Mouse (Mus musculus) E14TG2a.4 (cell line): ENCODE results near the gene Lrrc74a.

Experiments used
- H3K27me3 ChIP-seq: 2 replicates; pipeline ENCODE4 v1.6.1; 2014; ENCODE audit warnings: low read length, control low read depth; ENCODE audit not compliant: insufficient read depth
- H3K36me3 ChIP-seq: 2 replicates; pipeline ENCODE4 v1.6.1; 2014; ENCODE audit warnings: low read length, control low read depth; ENCODE audit not compliant: insufficient read depth
- H3K4me1 ChIP-seq: replicated peaks from 2 replicates; pipeline ENCODE4 v1.6.1; 2014; ENCODE audit warnings: low read depth, low read length, control low read depth
- H3K4me3 ChIP-seq: replicated peaks from 2 replicates; pipeline ENCODE4 v1.5.1; 2014; ENCODE audit warnings: mild to moderate bottlenecking, low read length
- H3K9me3 ChIP-seq: 2 replicates; pipeline ENCODE4 v1.6.1; 2014; ENCODE audit warnings: low read length, control low read depth
- CTCF ChIP-seq: conservative IDR thresholded peaks from 2 replicates; pipeline ENCODE4 v1.5.1; 2014; ENCODE audit warnings: low read length
- NANOG ChIP-seq: IDR thresholded peaks from 2 replicates; pipeline ENCODE4 v1.6.1; 2014; ENCODE audit warnings: borderline replicate concordance, low read length, mixed read lengths
- POU5F1 ChIP-seq: IDR thresholded peaks from 2 replicates; pipeline ENCODE4 v1.6.1; 2014; ENCODE audit warnings: low read length, borderline replicate concordance

The Lrrc74a gene

GRCm38 (mm10) chr12:86771823-86772427, 37.8 kb downstream of the Lrrc74a start:
- H3K4me1 ChIP-seq: peaks cover 73% of the 10 kb centered on the region
- TF ChIP-seq NANOG (no peak), POU5F1 (no peak), CTCF (peak; percentile 83)
- H3K36me3 ChIP-seq: no peaks in the 10 kb centered on the region
- peak overlapping the region; percentile 43 for H3K4me3 ChIP-seq
- H3K27me3 ChIP-seq: no peaks in the 10 kb centered on the region
- peaks cover 7% of the 10 kb centered on the region for H3K9me3 ChIP-seq

- Histone ChIP-seq H3K9me3 (peaks cover 7% of the 10 kb centered on the region), H3K27me3 (no peaks in the 10 kb centered on the region), H3K36me3 (no peaks in the 10 kb centered on the region), H3K4me3 (no peak overlapping the region), H3K4me1 (peaks cover 67% of the 10 kb centered on the region)
- TF ChIP-seq NANOG (no peak), POU5F1 (no peak), CTCF (no peak)
Observed at GRCm38 (mm10) chr12:86772551-86772950, 38.4 kb downstream of the Lrrc74a start.

GRCm38 (mm10) chr12:86775561-86776280, 41.6 kb downstream of the Lrrc74a start:
- Histone ChIP-seq H3K27me3 (no peaks in the 10 kb centered on the region), H3K4me1 (peaks cover 54% of the 10 kb centered on the region), H3K36me3 (no peaks in the 10 kb centered on the region), H3K4me3 (peak overlapping the region; percentile 20; the same call in 1 of the 2 replicates), H3K9me3 (peaks cover 7% of the 10 kb centered on the region)
- no peak for TF ChIP-seq CTCF
- TF ChIP-seq NANOG: no peak
- no peak for TF ChIP-seq POU5F1

GRCm38 (mm10) chr12:86776341-86776860, 42.2 kb downstream of the Lrrc74a start:
- Histone ChIP-seq H3K36me3 (no peaks in the 10 kb centered on the region), H3K4me1 (peaks cover 47% of the 10 kb centered on the region), H3K27me3 (no peaks in the 10 kb centered on the region), H3K9me3 (peaks cover 7% of the 10 kb centered on the region), H3K4me3 (0 out of 2 replicates have a peak overlapping the region, but pooled peaks have one; percentile 20)
- TF ChIP-seq CTCF (no peak), POU5F1 (no peak), NANOG (no peak)

GRCm38 (mm10) chr12:86778531-86778930, 44.4 kb downstream of the Lrrc74a start:
- Histone ChIP-seq H3K4me3 (no peak overlapping the region), H3K4me1 (peaks cover 41% of the 10 kb centered on the region), H3K9me3 (peaks cover 7% of the 10 kb centered on the region), H3K36me3 (no peaks in the 10 kb centered on the region), H3K27me3 (peaks cover 2% of the 10 kb centered on the region; the same call in 1 of the 2 replicates)
- TF ChIP-seq CTCF (no peak), POU5F1 (no peak), NANOG (no peak)

GRCm38 (mm10) chr12:86779206-86779989, 45.2 kb downstream of the Lrrc74a start:
- TF ChIP-seq POU5F1 (no peak), NANOG (no peak), CTCF (peak; percentile 1; the same call in 1 of the 2 replicates)
- Histone ChIP-seq H3K27me3 (peaks cover 2% of the 10 kb centered on the region; the same call in 1 of the 2 replicates), H3K9me3 (peaks cover 4% of the 10 kb centered on the region), H3K4me3 (peak overlapping the region; percentile 29; the same call in 1 of the 2 replicates), H3K4me1 (peaks cover 41% of the 10 kb centered on the region), H3K36me3 (no peaks in the 10 kb centered on the region)

- peaks cover 2% of the 10 kb centered on the region; the same call in 1 of the 2 replicates for H3K27me3 ChIP-seq
- TF ChIP-seq POU5F1: no peak
- no peak for TF ChIP-seq NANOG
- no peak for TF ChIP-seq CTCF
- no peaks in the 10 kb centered on the region for H3K36me3 ChIP-seq
- no peak overlapping the region for H3K4me3 ChIP-seq
- no peaks in the 10 kb centered on the region for H3K9me3 ChIP-seq
- peaks cover 32% of the 10 kb centered on the region for H3K4me1 ChIP-seq
Observed at GRCm38 (mm10) chr12:86781654-86782202, 47.6 kb downstream of the Lrrc74a start.

- H3K27me3 ChIP-seq: peaks cover 2% of the 10 kb centered on the region; the same call in 1 of the 2 replicates
- H3K4me1 ChIP-seq: peaks cover 39% of the 10 kb centered on the region
- TF ChIP-seq NANOG (no peak), POU5F1 (no peak), CTCF (no peak)
- no peaks in the 10 kb centered on the region for H3K36me3 ChIP-seq
- no peaks in the 10 kb centered on the region for H3K9me3 ChIP-seq
- H3K4me3 ChIP-seq: no peak overlapping the region
Observed at GRCm38 (mm10) chr12:86786149-86787019, 52.2 kb downstream of the Lrrc74a start.
